Mouse (Mus musculus) neutrophil, adult 5-6 weeks (primary cell): ENCODE data around the gene Ice1. TPM values are rescaled to one million over a fixed set of nuclear protein-coding genes. Genes with fewer than 3 reads are reported as not detected.

Experiments used
- ATAC-seq: fragments of 151-379, 151-347 bp; 2 replicates; pipeline ENCODE4 v1.8.0; 2017; ENCODE audit warnings: mild to moderate bottlenecking, moderate TSS enrichment; ENCODE audit not compliant: insufficient number of reproducible peaks, poor library complexity, low FRiP score, severe bottlenecking; ENCODE audit errors: extremely low read depth
- total RNA-seq: library from RNA; stranded (forward); fragments of 200-1000 nt; gene quantifications from 2 replicates; pipeline ENCODE4 v1.2.3, GENCODE M21; 2017

The Ice1 gene
- total RNA-seq, 1 experiment from 2014 or later, result 71.3 TPM

- no peak for ATAC-seq
These were observed 38.5 kb downstream of the Ice1 start for GRCm38 (mm10) chr13:70598941-70599340.

GRCm38 (mm10) chr13:70596901-70597300 is 40.5 kb downstream of the Ice1 start:
- no peak for ATAC-seq

- ATAC-seq, result no peak
These were observed 47.1 kb downstream of the Ice1 start for GRCm38 (mm10) chr13:70590248-70590762.

- no peak for ATAC-seq
These were observed 50.5 kb downstream of the Ice1 start for GRCm38 (mm10) chr13:70586969-70587368.

GRCm38 (mm10) chr13:70582517-70582916 is 54.9 kb downstream of the Ice1 start:
- no peak for ATAC-seq

- no peak for ATAC-seq
These were observed 55.9 kb downstream of the Ice1 start for GRCm38 (mm10) chr13:70581509-70581908.

GRCm38 (mm10) chr13:70574216-70574615 is 63.2 kb downstream of the Ice1 start:
- ATAC-seq, result no peak

GRCm38 (mm10) chr13:70567889-70568288 is 69.5 kb downstream of the Ice1 start:
- no peak for ATAC-seq

- no peak for ATAC-seq
These were observed 84.0 kb downstream of the Ice1 start for GRCm38 (mm10) chr13:70553456-70553855.

- no peak for ATAC-seq
These were observed 90.0 kb downstream of the Ice1 start for GRCm38 (mm10) chr13:70547457-70547856.

- no peak for ATAC-seq
These were observed 92.2 kb downstream of the Ice1 start for GRCm38 (mm10) chr13:70545261-70545660.

- ATAC-seq, result no peak
These were observed 97.6 kb downstream of the Ice1 start for GRCm38 (mm10) chr13:70539842-70540241.

GRCm38 (mm10) chr13:70533412-70533811 is 104.0 kb downstream of the Ice1 start:
- no peak for ATAC-seq

- ATAC-seq, result no peak
These were observed 104.7 kb downstream of the Ice1 start for GRCm38 (mm10) chr13:70532719-70533118.

GRCm38 (mm10) chr13:70517651-70518050 is 119.8 kb downstream of the Ice1 start:
- ATAC-seq, result no peak

GRCm38 (mm10) chr13:70515004-70515403 is 122.4 kb downstream of the Ice1 start:
- ATAC-seq, result no peak

- no peak for ATAC-seq
These were observed 127.2 kb downstream of the Ice1 start for GRCm38 (mm10) chr13:70510199-70510598.

GRCm38 (mm10) chr13:70509375-70510016 is 127.9 kb downstream of the Ice1 start:
- ATAC-seq, result no peak

GRCm38 (mm10) chr13:70508708-70509374 is 128.6 kb downstream of the Ice1 start:
- no peak for ATAC-seq
